Mouse (Mus musculus): Measurements from ENCODE around the gene Fsd2. TPM values are rescaled to one million over a fixed set of nuclear protein-coding genes. Genes with fewer than 3 reads are reported as not detected.

Gene Fsd2
- polyA plus RNA-seq, 1 experiment from 2014 or later = 0.29 TPM

GRCm38 (mm10) chr7:81559231-81559980, 7.3 kb downstream of the Fsd2 start:
- Histone ChIP-seq H3K4me2 (replicated peaks) (no peak overlapping the region), H3K27me3 (no peaks in the 10 kb centered on the region), H3K4me1 (0 out of 2 replicates have a peak, but pooled peaks cover 4% of the 10 kb centered on the region), H3K36me3 (no peaks in the 10 kb centered on the region), H3K9ac (replicated peaks) (no peak overlapping the region), H3K4me3 (no peak overlapping the region), H3K9me3 (no peaks in the 10 kb centered on the region), H3K27ac (replicated peaks) (0 out of 2 replicates have a peak overlapping the region, but pooled peaks have one; percentile 6)
- WGBS = 88% methylated on average over 14 of the region's 14 CpGs
- no peak for ATAC-seq (ENCODE audit: low FRiP score, low read depth)

DNA sequence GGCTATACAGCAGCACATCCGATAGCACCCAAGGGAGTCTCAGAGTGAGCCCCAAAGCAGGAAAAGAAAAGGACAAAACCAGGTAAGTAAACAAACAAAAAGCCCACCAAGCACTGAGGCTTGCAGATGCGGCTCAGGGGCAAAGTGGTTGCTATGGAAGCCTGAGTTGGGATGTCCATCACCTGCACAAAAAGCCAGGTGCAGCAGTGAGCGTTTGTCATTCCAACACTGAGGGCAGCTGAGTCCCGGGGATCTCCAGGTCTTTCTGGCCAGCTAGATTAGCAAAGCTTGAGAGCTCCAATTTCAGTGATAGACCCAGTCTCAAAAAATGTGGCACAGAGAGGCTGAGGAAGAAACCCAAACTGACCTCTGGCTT, 8.8 kb downstream of the Fsd2 start:
- Histone ChIP-seq H3K36me3 (no peaks in the 10 kb centered on the region), H3K27ac (replicated peaks) (no peak overlapping the region), H3K9me3 (no peaks in the 10 kb centered on the region), H3K27me3 (no peaks in the 10 kb centered on the region), H3K4me3 (no peak overlapping the region), H3K4me1 (peaks cover 8% of the 10 kb centered on the region), H3K9ac (replicated peaks) (no peak overlapping the region), H3K4me2 (replicated peaks) (no peak overlapping the region)
- 67% methylated on average over 4 of the region's 4 CpGs for WGBS
- ATAC-seq (ENCODE audit: low FRiP score, low read depth) = no peak

- Histone ChIP-seq H3K9me3 (no peaks in the 10 kb centered on the region), H3K4me1 (peaks cover 8% of the 10 kb centered on the region), H3K36me3 (no peaks in the 10 kb centered on the region), H3K4me2 (replicated peaks) (no peak overlapping the region), H3K9ac (replicated peaks) (no peak overlapping the region), H3K4me3 (no peak overlapping the region), H3K27me3 (no peaks in the 10 kb centered on the region), H3K27ac (replicated peaks) (no peak overlapping the region)
- ATAC-seq (ENCODE audit: low FRiP score, low read depth) = no peak
- 91% methylated on average over 7 of the region's 7 CpGs for WGBS
Observed at GRCm38 (mm10) chr7:81557252-81557984, 9.3 kb downstream of the Fsd2 start.

GRCm38 (mm10) chr7:81556839-81557238, 9.9 kb downstream of the Fsd2 start:
- no peak overlapping the region for H3K9ac ChIP-seq (replicated peaks)
- H3K9me3 ChIP-seq = no peaks in the 10 kb centered on the region
- H3K4me2 ChIP-seq (replicated peaks) = no peak overlapping the region
- H3K27ac ChIP-seq (replicated peaks) = no peak overlapping the region
- H3K4me3 ChIP-seq = no peak overlapping the region
- ATAC-seq (ENCODE audit: low FRiP score, low read depth) = no peak
- H3K27me3 ChIP-seq = no peaks in the 10 kb centered on the region
- WGBS = 90% methylated on average over 4 of the region's 4 CpGs
- no peaks in the 10 kb centered on the region for H3K36me3 ChIP-seq
- peaks cover 8% of the 10 kb centered on the region for H3K4me1 ChIP-seq

DNA sequence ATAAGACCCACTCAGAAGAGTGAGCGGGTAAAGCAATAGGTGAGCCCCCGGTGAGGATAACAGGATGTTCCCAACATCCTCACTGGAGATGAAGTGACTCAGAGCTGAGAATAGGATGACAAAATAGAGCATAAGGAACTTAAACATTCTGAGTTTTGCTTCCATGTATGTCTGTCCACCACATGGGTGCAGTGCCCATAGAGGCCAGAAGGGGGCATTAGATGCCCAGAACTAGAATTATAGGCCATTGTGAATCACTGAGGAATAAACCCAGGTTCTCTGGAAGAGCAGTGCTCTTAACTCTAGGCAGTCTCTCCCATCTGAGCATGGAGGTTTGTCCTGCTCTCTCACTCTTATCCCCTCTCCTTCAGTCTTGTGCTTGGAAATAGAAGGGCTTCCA, 12.4 kb downstream of the Fsd2 start:
- Histone ChIP-seq H3K27ac (replicated peaks) (no peak overlapping the region), H3K4me1 (peaks cover 5% of the 10 kb centered on the region), H3K36me3 (no peaks in the 10 kb centered on the region), H3K27me3 (no peaks in the 10 kb centered on the region), H3K4me2 (replicated peaks) (no peak overlapping the region), H3K4me3 (no peak overlapping the region), H3K9ac (replicated peaks) (no peak overlapping the region), H3K9me3 (no peaks in the 10 kb centered on the region)
- ATAC-seq (ENCODE audit: low FRiP score, low read depth) = no peak
- WGBS = 83% methylated on average over 2 of the region's 2 CpGs

- no peak overlapping the region for H3K9ac ChIP-seq (replicated peaks)
- no peaks in the 10 kb centered on the region for H3K36me3 ChIP-seq
- H3K4me1 ChIP-seq = peaks cover 5% of the 10 kb centered on the region
- no peak overlapping the region for H3K4me2 ChIP-seq (replicated peaks)
- H3K4me3 ChIP-seq = no peak overlapping the region
- no peak for ATAC-seq (ENCODE audit: low FRiP score, low read depth)
- 53% methylated on average over 4 of the region's 4 CpGs for WGBS
- H3K27ac ChIP-seq (replicated peaks) = no peak overlapping the region
- no peaks in the 10 kb centered on the region for H3K9me3 ChIP-seq
- no peaks in the 10 kb centered on the region for H3K27me3 ChIP-seq
Observed at GRCm38 (mm10) chr7:81553589-81553988, 13.2 kb downstream of the Fsd2 start.

DNA sequence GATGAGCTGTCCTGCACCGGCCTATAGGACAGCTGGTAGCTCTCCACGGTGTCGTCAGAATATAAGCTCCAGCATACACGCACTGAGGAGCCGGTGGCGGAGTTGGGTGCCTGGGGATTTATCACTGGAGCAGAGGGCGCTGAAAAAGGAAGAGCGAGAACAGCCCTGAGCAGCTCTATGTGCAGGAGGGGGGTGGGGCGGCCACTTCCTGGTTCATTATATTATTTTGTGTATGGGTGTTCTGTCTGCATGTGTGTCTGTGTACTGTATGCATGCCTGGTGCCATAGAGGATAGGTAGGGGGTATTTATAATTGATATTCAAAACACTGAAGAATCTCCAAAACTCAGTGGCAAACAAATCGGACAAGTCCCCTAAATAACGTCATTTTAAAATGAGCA, 17.9 kb downstream of the Fsd2 start:
- Histone ChIP-seq H3K4me3 (no peak overlapping the region), H3K27ac (replicated peaks) (no peak overlapping the region), H3K36me3 (no peaks in the 10 kb centered on the region), H3K9ac (replicated peaks) (no peak overlapping the region), H3K27me3 (no peaks in the 10 kb centered on the region), H3K4me1 (peaks cover 5% of the 10 kb centered on the region), H3K9me3 (no peaks in the 10 kb centered on the region), H3K4me2 (replicated peaks) (no peak overlapping the region)
- 73% methylated on average over 11 of the region's 11 CpGs for WGBS
- no peak for ATAC-seq (ENCODE audit: low FRiP score, low read depth)

- ATAC-seq (ENCODE audit: low FRiP score, low read depth) = no peak
- Histone ChIP-seq H3K27me3 (no peaks in the 10 kb centered on the region), H3K9me3 (no peaks in the 10 kb centered on the region), H3K36me3 (no peaks in the 10 kb centered on the region), H3K9ac (replicated peaks) (no peak overlapping the region), H3K4me3 (no peak overlapping the region), H3K4me1 (peaks cover 16% of the 10 kb centered on the region), H3K27ac (replicated peaks) (no peak overlapping the region), H3K4me2 (replicated peaks) (no peak overlapping the region)
- WGBS = 72% methylated on average over 8 of the region's 8 CpGs
Observed at GRCm38 (mm10) chr7:81542934-81543333, 23.8 kb downstream of the Fsd2 start.

- no peaks in the 10 kb centered on the region for H3K36me3 ChIP-seq
- no peaks in the 10 kb centered on the region for H3K27me3 ChIP-seq
- no peak for ATAC-seq (ENCODE audit: low FRiP score, low read depth)
- H3K4me2 ChIP-seq (replicated peaks) = no peak overlapping the region
- no peaks in the 10 kb centered on the region for H3K9me3 ChIP-seq
- H3K27ac ChIP-seq (replicated peaks) = no peak overlapping the region
- no peak overlapping the region for H3K9ac ChIP-seq (replicated peaks)
- H3K4me3 ChIP-seq = no peak overlapping the region
- H3K4me1 ChIP-seq = peaks cover 16% of the 10 kb centered on the region
- WGBS = 86% methylated on average over 7 of the region's 7 CpGs
Observed at GRCm38 (mm10) chr7:81541924-81542524, 24.7 kb downstream of the Fsd2 start.

DNA sequence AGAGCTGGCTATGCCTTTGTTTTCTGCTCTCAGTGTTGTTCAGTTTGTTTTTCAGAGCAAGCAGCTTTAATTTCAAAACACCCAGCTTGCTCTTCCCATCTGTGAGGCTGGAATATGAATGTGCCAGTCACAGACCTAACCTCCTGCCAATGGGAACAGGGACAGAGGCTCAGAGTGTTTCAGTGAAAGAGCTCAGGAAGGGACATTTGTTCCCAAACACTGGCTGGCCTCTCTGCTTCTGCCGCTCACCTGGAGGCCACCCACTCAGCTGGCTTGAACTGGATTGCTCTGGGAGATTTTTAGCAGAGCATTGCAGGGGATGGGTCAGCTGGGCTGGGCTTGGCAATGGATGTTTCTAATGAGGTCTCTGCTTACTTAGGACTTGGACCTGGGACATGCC, 25.7 kb downstream of the Fsd2 start:
- Histone ChIP-seq H3K9me3 (no peaks in the 10 kb centered on the region), H3K27ac (replicated peaks) (no peak overlapping the region), H3K4me2 (replicated peaks) (no peak overlapping the region), H3K9ac (replicated peaks) (no peak overlapping the region), H3K36me3 (no peaks in the 10 kb centered on the region), H3K4me3 (no peak overlapping the region), H3K4me1 (peaks cover 16% of the 10 kb centered on the region), H3K27me3 (no peaks in the 10 kb centered on the region)
- ATAC-seq (ENCODE audit: low FRiP score, low read depth) = no peak
- 65% methylated on average over 1 of the region's 1 CpGs for WGBS

DNA sequence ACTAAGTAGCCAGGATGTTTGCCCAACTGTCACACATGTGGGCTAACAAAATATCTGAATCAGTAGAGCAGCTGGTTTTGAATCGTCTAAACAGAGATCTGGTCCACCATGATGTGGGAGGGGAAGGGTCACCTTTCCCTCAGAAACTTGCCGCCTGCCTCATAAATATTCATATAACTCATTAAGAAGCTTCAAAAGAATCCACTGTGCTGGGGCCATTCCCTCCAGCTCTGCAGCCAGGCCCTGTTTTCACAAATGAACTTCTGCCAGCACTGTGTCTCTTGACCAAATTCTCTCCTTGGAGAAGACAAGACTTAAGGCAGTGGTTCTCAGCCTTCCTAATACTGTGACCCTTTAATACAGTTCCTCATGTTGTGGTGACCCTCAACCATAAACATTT, 27.2 kb downstream of the Fsd2 start:
- peak overlapping the region; percentile 58 for H3K27ac ChIP-seq (replicated peaks)

GRCm38 (mm10) chr7:81538070-81538675, 28.6 kb downstream of the Fsd2 start:
- Histone ChIP-seq H3K4me2 (replicated peaks) (no peak overlapping the region), H3K36me3 (peaks cover 27% of the 10 kb centered on the region), H3K4me3 (no peak overlapping the region), H3K27ac (replicated peaks) (no peak overlapping the region), H3K27me3 (no peaks in the 10 kb centered on the region), H3K9me3 (no peaks in the 10 kb centered on the region), H3K4me1 (peaks cover 16% of the 10 kb centered on the region), H3K9ac (replicated peaks) (no peak overlapping the region)
- no peak for ATAC-seq (ENCODE audit: low FRiP score, low read depth)
- WGBS = 83% methylated on average over 2 of the region's 2 CpGs

More for the DNA sequence above, 27.2 kb downstream of the Fsd2 start:
- Histone ChIP-seq H3K4me1 (peaks cover 16% of the 10 kb centered on the region), H3K27me3 (no peaks in the 10 kb centered on the region), H3K36me3 (peaks cover 13% of the 10 kb centered on the region), H3K4me2 (replicated peaks) (no peak overlapping the region), H3K9me3 (no peaks in the 10 kb centered on the region), H3K9ac (replicated peaks) (no peak overlapping the region), H3K4me3 (no peak overlapping the region)
- ATAC-seq (ENCODE audit: low FRiP score, low read depth) = peak; percentile 54; the same call in 1 of the 2 replicates
- WGBS = 5% methylated on average over 2 of the region's 2 CpGs

Data from midbrain, embryonic 12.5 days (tissue).